Mouse (Mus musculus) left cerebral cortex, adult 18-20 months (tissue): ENCODE measurements around the gene Gstt1. TPM values are rescaled to one million over a fixed set of nuclear protein-coding genes. Genes with fewer than 3 reads are reported as not detected.
"Not testable (repeated sequence)": the region's sequence is repeated elsewhere in the genome, so short reads cannot be mapped to it uniquely, and the experiment has no call there.

ENCODE experiments used
- DNase-seq, 2 experiments: peaks; one replicate each; pipeline ENCODE4 v3.0.0; 2021 to 2022; ENCODE audit warnings: low spot score in 2 of 2, mixed read lengths in 1 of 2
- long read RNA-seq, 2 experiments: library from polyadenylated mRNA; stranded (forward); transcript quantifications; one replicate each; pipeline ENCODE4 v2.0.0; 2021
- total RNA-seq, 2 experiments: library from RNA; stranded (reverse); gene quantifications; 2 replicates each; pipeline ENCODE4 v1.2.3; 2021

Gstt1 gene
- 10 to 100 TPM; 14.2 to 16.5 TPM for total RNA-seq
- long read RNA-seq, experiment 1, transcript Gstt1-201 (5 exons, 1,037 nt), result major isoform, 14 of 20 reads
- long read RNA-seq, experiment 1, partial matches to known transcripts, result 0 of 20 reads
- long read RNA-seq, experiment 1, other reads (novel, unspliced or antisense), result 6 of 20 reads
- long read RNA-seq, experiment 2, transcript Gstt1-201 (5 exons, 1,037 nt), result major isoform, 9 of 22 reads
- long read RNA-seq, experiment 2, partial matches to known transcripts, result 0 of 22 reads
- long read RNA-seq, experiment 2, other reads (novel, unspliced or antisense), result 13 of 22 reads

DNA sequence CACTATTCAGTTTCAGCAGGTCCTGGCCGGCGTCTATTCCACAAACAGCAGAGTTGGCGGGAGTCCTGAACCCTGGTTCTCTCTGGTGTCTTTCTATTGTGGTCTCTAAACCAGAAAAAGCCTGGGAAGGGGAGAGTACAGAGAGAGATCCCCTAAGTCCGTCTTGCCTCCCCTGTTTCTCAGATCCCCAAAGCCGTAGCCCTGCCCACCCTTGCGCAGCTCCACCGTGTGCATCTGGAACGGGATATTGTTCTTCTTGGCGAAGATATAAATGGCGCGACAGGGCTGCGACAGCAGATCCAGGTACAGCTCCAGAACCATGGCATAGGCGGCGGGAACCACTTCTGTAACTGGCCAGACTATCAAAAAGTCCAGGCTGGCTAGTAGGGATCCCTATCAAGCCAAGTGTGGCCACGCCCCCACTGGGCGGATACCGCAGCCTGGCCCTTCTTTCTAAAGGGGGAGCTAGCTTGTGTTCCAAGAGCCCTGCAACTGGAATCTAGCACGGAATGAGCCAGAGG is at the start of gene Gstt1:
Gene Gstt1, minus strand, starts transcription at position 409 of the 521 bp plus-strand sequence.
- peak; percentile 43 to 44 for DNase-seq

GRCm38 (mm10) chr10:75845306-75845930 is 47.0 kb upstream of the Gstt1 start:
- no peak for DNase-seq

DNA sequence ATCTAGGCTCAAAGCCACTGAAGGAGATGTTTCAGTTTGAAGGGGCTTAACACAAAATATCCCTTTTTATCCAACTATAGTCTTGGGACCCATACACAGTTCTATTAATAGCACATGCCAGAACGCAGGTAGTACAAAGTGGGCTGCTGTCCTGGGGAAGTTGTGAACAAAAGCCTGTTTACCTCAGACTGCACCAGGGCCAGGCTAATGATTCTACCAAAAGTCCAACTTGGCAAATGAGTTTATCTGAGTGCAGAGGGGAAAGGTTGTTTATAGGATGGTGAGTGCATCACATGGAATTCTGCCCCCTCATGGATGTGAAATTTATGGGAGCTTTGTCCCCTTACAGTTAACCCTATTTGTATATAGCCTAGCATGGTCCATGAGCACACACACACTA is 46.4 kb upstream of the Gstt1 start:
- DNase-seq, result no peak

DNA sequence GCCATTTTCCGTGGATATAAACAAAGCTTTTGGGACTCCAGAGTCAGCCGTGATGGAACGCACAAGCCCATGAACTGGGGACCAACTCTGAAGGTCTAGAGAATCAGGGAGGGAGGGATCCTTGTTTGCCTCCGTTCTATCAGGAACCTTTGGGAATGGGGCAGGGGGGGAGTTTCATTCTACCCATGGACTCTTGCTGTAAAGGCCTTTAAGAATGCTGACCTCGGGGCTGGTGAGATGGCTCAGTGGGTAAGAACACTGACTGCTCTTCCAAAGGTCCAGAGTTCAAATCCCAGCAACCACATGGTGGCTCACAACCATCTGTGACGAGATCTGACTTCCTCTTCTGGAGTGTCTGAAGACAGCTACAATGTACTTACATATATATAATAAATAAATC is 45.5 kb upstream of the Gstt1 start:
- DNase-seq, result not testable (repeated sequence)

GRCm38 (mm10) chr10:75839092-75839491 is 40.7 kb upstream of the Gstt1 start:
- no peak for DNase-seq

DNA sequence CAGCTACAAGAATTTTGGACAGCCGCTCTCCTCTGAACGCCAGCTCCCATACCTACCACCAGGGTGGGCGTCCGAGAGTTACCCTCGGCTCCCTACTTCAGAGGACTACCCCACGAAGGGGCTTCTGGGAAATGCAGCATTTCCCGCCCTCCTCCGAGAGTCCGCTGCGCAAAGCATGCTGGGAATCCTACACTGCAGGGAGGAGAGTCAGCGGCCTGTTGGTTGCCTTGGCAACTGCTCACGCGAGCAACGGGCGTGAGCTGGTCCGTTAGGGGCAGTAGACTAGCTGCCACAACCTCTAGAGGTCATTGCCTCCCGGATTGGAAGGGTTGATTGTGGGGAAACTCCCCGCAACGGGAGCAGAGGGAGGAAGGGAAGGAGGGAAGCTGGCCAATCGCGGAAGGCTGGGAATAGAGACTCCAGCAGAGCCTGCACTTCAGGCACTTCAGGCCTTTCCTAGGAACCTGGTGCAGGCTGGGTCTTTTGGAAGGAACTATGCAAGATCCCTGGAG is 38.9 kb upstream of the Gstt1 start, which contains the start of gene Gstt2:
Gene Gstt2, minus strand, starts transcription at position 177 of the 512 bp plus-strand sequence.
- DNase-seq, result peak; percentile 92 to 94

- DNase-seq, result no peak
Observed at GRCm38 (mm10) chr10:75835761-75836531, 37.6 kb upstream of the Gstt1 start.

- DNase-seq, result no peak
Observed at GRCm38 (mm10) chr10:75835307-75835706, 36.9 kb upstream of the Gstt1 start.

DNA sequence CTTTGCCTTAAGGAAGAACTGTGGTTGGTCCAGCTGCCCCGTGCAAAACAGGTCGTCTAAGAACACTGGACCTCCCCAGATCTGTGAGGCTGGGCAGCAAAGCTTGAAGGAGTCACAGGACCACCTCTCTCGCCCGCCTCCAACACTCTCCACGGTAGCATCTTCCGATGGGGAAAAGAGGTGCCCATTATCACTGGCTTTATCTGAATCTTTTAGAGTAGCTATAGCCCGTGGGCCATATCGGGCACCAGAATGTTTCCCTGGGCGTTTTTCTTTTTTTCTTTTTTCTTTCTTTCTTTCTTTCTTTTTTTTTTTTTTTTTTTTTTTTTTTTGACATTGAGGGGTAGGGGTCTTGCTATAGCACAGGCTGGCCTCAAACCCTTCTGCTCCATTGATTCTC is 36.3 kb upstream of the Gstt1 start:
- DNase-seq, result no peak

DNA sequence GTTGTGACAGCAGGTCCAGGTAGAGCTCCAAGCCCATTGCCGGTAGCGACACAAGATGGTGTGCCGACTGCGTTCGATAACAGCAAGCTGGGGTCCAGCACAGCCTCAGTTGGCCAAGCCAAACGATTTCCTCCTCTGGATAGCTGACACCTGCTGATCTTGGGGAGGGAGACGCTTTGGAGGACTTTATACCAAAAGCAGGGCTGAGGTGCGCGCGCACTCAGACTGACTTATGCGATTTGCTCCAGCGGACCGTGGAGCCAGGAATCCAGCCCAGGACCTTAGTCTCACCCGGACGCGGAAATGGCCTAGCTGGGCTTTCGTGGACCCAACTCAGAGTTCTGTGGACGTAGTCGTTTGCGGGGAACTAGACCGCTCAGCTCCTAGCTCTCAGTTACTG is 35.9 kb upstream of the Gstt1 start:
- DNase-seq, result no peak

DNA sequence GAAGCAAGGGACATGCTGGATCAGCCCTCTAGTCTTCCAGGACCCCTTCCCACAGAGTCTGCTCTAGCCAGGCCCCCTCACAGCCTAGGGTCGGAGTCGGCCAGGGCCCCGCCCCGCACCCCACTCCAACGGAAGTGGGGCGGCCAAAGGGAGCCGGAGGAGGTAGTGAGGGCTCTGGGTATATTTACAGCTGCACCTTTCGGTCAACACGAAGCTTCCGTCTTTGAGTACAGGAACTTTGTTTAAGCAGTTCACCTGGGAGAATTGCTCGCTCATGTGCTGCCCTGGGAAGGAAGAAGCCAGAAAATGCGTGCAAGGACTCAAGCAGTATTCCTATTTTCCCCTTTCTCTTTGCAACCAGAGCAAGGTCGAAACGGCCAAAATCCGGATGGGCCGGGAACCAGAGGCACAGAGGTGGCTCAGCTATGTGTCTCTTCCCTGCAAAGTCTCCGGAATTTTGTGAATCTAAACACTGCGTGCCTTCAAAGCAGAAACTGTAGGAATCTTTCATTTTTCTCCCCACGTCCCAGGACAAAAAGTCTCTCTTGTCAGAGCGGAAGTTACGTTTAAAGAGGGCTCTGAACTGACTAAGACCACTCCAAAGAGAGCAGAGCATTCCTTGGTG is 35.2 kb upstream of the Gstt1 start:
- DNase-seq, result no peak

GRCm38 (mm10) chr10:75832272-75832895 is 34.0 kb upstream of the Gstt1 start:
- DNase-seq, result peak; percentile 69

GRCm38 (mm10) chr10:75830275-75830670 is 31.9 kb upstream of the Gstt1 start:
- no peak for DNase-seq

- no peak for DNase-seq
Observed at GRCm38 (mm10) chr10:75829529-75830274, 31.3 kb upstream of the Gstt1 start.

DNA sequence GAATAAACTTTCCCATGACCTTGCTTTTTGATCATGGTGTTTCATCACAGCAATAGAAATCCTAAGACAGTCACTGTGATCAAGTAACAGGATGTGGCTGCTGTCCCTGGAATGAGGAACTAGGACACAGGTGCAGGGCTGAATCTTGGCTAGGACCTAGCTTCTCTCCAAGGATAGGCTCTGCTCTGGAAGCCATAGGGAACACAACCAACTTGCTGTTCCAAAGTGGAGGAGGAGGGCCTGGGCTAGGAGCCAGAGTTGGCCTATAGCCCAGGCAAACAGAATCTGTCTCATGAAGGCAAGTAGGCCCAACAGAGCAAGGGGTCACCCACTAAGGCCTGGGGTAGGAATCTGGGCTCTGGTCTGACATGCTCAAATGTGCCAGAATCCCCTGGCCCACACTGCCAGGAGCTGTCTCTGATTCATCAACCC is 30.1 kb upstream of the Gstt1 start:
- no peak for DNase-seq

DNA sequence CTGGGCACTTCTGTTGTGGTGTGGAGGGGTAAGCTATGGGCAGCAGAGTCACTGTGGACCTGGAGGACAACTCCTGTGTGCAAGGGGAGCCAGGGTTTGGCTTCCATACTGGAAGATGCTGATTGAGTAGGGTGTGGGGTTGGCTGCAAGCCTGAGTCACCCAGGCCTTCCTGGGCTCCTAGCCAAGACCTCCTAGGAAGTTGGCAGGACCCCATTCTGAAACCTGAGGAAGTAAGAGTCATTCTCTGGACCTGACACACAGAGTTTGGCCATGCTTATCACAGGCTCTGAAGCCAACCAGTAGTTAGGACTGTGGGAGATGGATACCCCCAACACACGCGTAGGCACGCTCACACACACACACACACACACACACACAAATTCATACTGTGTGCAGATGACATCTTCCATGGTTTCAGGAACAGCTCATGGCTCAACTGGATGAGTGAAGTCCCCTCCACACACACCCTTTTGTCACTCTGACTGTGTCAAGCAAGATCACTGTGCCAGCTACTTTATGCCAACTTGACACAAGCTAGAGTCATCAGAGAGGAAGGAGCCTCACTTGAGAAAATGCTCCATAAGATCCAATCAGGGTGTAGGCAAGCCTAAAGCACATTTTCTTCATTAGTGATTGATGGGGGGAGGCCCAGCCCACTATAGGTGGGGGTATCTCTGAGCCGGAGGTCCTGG is 29.4 kb upstream of the Gstt1 start:
- DNase-seq, result no peak

- DNase-seq, result no peak
Observed at GRCm38 (mm10) chr10:75824530-75824929, 26.1 kb upstream of the Gstt1 start.

DNA sequence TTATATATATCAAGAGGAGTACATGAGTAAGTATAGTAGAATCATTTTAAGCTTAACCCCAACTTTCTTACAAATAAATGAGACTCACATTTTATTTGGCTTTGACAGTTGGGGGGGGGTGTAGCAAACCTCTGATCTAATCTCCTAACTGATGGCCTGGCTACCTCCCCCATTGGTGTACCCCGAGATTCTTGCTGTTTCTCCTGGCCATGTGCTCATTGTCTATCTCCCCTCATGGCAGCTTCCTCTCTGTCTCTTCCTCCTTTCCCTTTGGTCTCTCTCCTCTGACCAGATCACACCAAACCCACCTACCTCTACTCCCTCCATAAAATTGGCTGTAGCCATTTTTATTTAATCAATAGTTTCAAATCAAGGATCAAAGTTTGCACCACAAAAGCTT is 25.4 kb upstream of the Gstt1 start:
- DNase-seq, result no peak

DNA sequence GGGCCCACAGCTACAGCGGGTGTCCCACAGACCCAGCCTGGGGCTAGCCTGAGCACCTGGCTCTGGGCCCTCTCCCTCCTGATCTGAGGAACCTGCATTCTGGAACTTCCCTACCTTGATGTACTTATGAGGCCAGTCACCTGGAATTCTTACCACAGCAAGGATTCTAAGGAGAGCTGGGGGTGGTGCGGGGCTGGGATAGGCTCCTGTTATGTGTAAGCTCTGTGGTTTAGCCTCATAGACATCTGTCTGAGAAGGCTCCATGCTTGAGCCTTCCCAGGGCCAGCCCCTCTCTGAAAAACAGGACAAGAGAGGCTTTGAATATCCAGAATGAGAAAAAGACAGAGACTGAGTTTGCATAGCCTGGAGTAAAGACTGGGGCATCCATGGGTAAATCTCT is 24.1 kb upstream of the Gstt1 start, which contains the start of gene Gstt4:
Gene Gstt4, minus strand, starts transcription at position 101 of the 400 bp plus-strand sequence.
- DNase-seq, result no peak
